Mouse (Mus musculus) small intestine, adult 2 months (tissue): ENCODE data around the gene Rrbp1. TPM values are rescaled to one million over a fixed set of nuclear protein-coding genes. Genes with fewer than 3 reads are reported as not detected.

Source experiments
- H3K27ac ChIP-seq: fragments of 200-500 bp; 2 replicates; pipeline ENCODE4 v1.5.1; 2012; ENCODE audit warnings: low read depth, low read length, control low read depth, inconsistent platforms; ENCODE audit not compliant: insufficient read depth
- H3K27me3 ChIP-seq: fragments of 200-500 bp; 2 replicates; pipeline ENCODE4 v1.6.1; 2012; ENCODE audit warnings: mild to moderate bottlenecking, moderate library complexity, low read length, inconsistent platforms; ENCODE audit not compliant: control insufficient read depth, insufficient read depth
- H3K36me3 ChIP-seq: fragments of 200-500 bp; 2 replicates; pipeline ENCODE4 v1.6.1; 2012; ENCODE audit warnings: mild to moderate bottlenecking, low read length, control low read depth, inconsistent platforms; ENCODE audit not compliant: control insufficient read depth, insufficient read depth
- H3K4me1 ChIP-seq: fragments of 200-500 bp; 2 replicates; pipeline ENCODE4 v1.6.1; 2012; ENCODE audit warnings: low read length, inconsistent platforms, mixed read lengths; ENCODE audit not compliant: control insufficient read depth, insufficient read depth, insufficient read length
- H3K4me3 ChIP-seq: fragments of 200-500 bp; 2 replicates; pipeline ENCODE4 v1.5.1; 2012; ENCODE audit warnings: low read depth, mild to moderate bottlenecking, control low read depth, inconsistent platforms, low read length, moderate library complexity
- CTCF ChIP-seq: fragments of 200-500 bp; IDR thresholded peaks from 2 replicates; pipeline ENCODE4 v1.5.1; 2012; ENCODE audit warnings: low read depth, mild to moderate bottlenecking, control low read depth, inconsistent platforms, low read length, moderate library complexity, mixed read lengths; ENCODE audit not compliant: insufficient replicate concordance, insufficient read length; ENCODE audit errors: extremely low read depth
- POLR2A ChIP-seq: fragments of 200-500 bp; IDR thresholded peaks from 2 replicates; pipeline ENCODE4 v1.6.1; 2012; ENCODE audit warnings: low read depth, mild to moderate bottlenecking, control low read depth, inconsistent platforms, low read length, moderate library complexity
- WGBS: fragments of 180-500 bp; shearing (Covaris S2); methylation state at CpG from one replicate; pipeline ENCODE4 v1.1.7; 2018; 5-methylcytosine and 5-hydroxymethylcytosine counted together
- polyA plus RNA-seq: library from polyadenylated mRNA; depleted of rRNA; stranded (reverse); fragments of >200 nt; gene quantifications from 2 replicates; pipeline ENCODE4 v1.2.3, GENCODE M21; 2012; rRNA removed

The Rrbp1 gene
- polyA plus RNA-seq, 1 experiment = 144 TPM

DNA sequence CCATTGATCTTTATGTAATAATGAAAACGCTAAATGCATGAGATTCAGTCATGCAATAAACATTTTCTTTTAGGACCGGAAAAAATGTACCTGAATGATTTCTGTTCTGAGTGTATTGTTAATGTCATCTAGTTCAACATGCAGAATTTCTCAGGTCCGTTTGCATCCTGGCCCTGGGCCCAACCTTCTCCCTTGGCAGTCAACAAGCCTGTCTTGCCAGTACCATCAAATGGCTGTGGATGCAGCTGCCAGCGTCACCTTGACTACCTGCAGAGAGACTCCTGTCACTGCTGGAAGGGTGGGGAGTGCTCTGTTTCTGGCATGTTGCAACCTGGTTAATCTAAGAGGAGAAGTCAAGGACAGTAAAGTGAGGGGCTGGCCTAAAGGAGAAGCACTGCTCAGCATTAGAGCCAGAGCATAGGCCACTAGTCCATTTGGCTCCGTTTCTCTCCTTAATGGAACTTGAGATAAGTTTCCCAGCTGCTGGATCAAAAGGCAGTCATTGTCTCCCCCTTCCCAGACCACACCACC is 110.2 kb downstream of the Rrbp1 start:
- no peaks in the 10 kb centered on the region for H3K27me3 ChIP-seq
- H3K4me3 ChIP-seq = no peak overlapping the region
- H3K36me3 ChIP-seq = no peaks in the 10 kb centered on the region
- peaks cover 27% of the 10 kb centered on the region; the same call in 1 of the 2 replicates for H3K4me1 ChIP-seq
- TF ChIP-seq CTCF = no peak
- no peak for TF ChIP-seq POLR2A
- WGBS = 22% methylated on average over 5 of the region's 5 CpGs
- H3K27ac ChIP-seq = peak overlapping the region; percentile 90

DNA sequence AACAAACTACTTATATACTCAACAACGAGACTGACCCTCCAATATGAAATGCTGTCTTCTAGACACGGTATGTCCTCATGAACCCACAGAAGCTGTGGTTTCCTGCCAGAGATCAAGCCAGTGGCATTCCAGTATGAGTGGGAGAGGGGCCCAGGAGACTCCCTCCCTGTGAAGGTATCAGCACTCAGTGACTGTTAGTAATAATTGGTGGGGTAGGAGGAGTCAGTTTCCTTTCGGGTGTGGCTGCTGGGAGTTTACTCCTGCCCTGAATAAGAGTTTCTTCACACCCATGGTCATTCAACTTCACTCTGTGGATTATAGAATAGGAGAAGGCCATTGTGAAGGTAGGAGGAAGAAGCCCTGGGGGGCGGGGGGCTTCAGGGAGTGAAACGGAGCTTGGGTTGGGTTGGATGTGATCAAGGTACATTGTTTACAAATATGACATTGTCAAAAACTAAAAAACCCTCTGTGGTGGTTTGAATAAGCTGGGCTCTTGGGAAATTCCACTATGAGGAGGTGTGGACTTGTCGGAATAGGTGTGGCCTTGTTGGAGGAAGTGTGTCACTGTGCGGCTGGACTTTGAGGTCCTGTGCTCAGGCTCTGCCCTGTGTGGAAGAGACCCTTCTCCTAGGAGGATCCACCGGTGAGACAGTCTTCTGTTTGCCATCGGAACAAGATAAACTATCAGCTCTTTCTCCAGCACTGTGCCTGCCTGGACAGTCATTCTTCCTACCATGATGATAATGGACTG is 111.4 kb downstream of the Rrbp1 start:
- peak overlapping the region; percentile 90 for H3K27ac ChIP-seq
- H3K4me1 ChIP-seq = peaks cover 22% of the 10 kb centered on the region; the same call in 1 of the 2 replicates
- peak; percentile 11; the same call in 1 of the 2 replicates for TF ChIP-seq POLR2A
- TF ChIP-seq CTCF = no peak
- no peaks in the 10 kb centered on the region for H3K27me3 ChIP-seq
- no peaks in the 10 kb centered on the region for H3K36me3 ChIP-seq
- WGBS = 47% methylated on average over 9 of the region's 9 CpGs
- H3K4me3 ChIP-seq = no peak overlapping the region; the same call in 1 of the 2 replicates

Other genes with a start within 250 kb of the Rrbp1 start
- 1.0 and 3.9 TPM in 2 replicates for gene Bfsp1, start 148.1 kb downstream of the Rrbp1 start, polyA plus RNA-seq
- 28.5 and 69.3 TPM in 2 replicates for gene Dstn, start 95.9 kb downstream of the Rrbp1 start, polyA plus RNA-seq
- gene Banf2, start 21.8 kb upstream of the Rrbp1 start, polyA plus RNA-seq = not detected in 2 replicates